Mouse (Mus musculus): ENCODE data around the gene Arhgef3.
"Not testable (repeated sequence)": the region's sequence is repeated elsewhere in the genome, so short reads cannot be mapped to it uniquely, and the experiment has no call there.

Arhgef3 gene

DNA sequence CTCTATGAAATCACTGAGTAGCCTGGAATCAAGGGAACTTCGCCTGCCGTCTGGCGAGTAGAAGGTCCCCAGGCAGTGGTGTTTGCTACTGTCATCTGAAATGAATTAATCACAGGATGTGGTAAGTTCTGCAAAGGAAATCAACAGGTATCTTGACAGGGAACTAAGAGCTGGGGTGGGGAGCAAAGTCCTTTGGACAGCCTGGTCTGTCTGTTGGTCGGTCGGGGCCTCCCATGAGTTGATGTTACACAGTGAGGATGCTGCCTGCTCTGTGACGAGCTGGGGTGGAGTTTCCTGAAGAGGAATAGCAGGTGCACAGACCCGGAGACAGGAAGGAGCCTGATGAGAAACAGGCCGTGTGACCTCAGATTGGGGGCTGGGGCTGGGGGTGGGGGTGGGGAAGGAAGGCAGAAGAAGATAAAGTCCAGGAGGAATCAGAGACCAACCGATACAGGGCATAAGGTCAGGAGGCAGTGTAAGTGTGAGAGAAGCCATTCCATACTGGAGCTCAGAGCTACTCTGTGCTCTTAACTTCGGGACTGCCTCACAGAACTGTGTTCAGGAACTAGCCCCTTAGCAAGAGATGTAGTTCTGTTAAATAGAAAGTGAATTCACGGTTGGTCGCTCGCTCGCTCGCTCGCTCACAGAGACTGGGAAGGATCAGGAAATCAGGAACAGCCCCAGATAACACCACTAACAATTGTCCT, 114.9 kb downstream of the Arhgef3 start:
- no peak for DNase-seq (ENCODE audit: extremely low spot score, low read depth, low spot score)

DNA sequence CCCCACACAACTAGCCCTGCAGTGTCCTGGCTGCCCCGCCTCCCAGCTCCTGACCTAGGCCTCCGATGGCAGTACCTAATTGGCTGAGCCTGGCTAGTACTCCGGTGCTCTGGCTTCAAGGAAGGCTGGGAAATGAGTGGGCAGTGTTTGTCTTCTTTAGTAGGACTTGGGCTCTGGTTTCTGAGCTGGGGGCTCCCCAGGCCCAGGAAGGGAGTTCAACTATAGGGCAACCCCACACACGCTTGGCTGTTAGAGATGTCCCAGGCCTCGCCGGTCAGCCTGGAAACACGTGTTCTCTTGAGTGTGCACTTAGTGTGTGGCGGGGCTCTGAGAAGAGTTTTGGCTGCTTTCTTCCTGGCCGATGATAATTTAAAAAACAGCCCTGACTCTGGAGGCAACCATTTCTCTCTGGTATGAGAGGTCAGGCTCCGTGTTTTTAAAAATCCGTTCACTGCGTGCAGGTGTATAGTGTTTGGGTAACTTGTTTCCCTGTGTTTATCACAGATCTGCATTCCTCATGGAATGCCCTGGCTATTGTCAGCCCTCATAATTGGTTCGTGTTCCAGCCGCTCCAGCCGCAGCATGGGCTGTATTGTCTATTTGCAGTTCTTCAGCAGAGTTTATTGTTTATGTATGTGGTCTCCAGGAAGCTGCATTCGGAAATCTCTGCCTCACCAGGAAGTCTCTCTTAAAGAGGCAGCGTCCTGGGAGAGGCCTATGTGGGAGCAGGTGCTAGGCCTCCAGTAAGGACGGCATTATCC, 115.7 kb downstream of the Arhgef3 start:
- no peak for DNase-seq (ENCODE audit: extremely low spot score, low read depth, low spot score)

DNA sequence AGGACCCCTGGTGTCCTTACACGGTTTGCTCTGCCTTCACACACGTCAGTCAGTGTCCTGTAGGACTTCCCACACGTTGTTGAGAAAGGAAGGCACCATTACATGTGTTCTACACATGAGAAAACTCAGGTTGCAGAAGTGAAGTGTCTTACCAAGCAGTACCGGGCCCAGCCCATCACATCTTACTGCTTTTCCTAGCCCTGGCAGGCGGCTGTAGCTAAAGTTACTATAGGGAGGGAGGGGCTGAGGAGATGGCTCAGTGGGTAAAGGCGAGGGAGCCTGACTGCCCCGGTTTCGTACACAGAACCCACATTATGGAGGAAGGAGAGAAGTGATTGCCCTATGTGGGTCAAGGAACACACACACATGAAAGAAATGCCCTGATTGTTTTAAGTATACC, 116.8 kb downstream of the Arhgef3 start:
- no peak for DNase-seq (ENCODE audit: extremely low spot score, low read depth, low spot score)

DNA sequence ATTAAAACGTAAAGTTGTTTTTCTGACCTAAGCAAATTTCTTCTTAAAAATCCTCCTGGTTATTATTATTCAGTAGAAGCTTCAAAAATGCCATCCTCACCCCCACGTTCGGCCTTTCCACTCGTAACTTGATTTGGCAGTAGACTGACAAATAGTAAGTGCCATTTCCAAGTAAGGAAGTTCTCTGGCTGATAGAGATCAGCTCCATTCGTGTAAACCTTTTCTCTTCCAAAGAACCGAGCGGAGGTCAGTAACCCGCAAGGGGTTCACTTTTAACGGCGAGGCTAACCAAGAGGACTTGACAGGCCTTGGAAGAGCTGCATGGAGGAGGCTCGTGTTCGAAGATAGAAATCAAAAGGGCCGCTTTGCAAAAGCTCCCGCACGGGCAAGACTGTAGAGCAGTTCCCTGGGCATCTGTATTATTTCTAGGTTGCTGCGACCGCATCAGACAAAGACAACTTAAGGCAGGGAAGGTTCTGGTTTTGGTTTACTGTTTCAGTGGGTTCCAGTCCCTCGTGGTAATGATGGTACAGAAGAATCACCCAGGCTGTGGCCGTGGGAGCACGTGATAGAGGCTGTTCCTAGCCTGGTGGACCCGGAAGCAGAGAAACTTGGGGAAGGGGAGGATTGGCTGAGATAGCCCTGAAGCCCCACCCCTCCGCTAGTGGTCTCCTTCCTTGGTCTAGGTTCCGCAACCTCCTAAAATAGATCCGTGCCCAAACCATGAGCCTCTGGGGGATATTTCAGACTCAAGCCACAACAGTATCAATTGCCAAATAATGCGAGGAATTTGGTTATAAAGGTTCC, 117.5 kb downstream of the Arhgef3 start:
- no peak for DNase-seq (ENCODE audit: extremely low spot score, low read depth, low spot score)

DNA sequence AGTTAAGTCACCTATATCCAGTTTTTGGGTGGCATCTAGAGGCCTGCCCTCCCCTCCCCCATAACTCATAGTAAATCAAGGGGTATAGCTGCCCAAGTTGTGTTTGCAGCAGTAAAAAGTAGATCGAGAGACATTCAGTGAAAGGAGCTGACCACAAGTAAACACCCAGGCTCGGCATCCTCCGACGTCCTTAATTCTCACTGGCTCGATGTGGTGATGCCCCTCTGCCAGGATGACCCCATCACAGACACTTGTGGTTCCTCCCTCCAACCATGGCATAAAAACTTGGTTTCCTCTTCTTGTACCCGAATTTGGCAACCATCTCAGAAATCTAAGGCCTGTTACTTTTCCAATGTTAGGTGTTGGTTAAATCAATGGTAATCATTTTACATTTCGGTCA, 118.4 kb downstream of the Arhgef3 start:
- DNase-seq (ENCODE audit: extremely low spot score, low read depth, low spot score) = no peak

DNA sequence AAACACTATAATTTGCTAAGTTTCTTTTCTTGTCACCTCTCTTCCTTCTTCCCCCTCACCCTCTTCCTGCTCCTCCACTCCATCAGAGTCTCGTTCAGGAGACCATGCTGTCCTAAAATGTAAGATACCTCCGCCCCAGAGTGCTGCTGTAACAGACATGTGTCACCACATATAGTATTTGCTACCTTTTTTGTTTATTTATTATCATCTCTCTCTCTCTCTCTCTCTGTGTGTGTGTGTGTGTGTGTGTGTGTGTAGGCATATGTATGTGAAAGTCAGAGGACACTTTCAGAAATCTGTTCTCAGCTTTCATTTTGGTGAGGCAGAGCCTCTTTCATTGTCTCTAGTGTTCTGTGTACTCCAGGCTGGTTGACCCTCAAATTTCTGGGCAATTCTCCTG, 119.0 kb downstream of the Arhgef3 start:
- DNase-seq (ENCODE audit: extremely low spot score, low read depth, low spot score) = no peak

DNA sequence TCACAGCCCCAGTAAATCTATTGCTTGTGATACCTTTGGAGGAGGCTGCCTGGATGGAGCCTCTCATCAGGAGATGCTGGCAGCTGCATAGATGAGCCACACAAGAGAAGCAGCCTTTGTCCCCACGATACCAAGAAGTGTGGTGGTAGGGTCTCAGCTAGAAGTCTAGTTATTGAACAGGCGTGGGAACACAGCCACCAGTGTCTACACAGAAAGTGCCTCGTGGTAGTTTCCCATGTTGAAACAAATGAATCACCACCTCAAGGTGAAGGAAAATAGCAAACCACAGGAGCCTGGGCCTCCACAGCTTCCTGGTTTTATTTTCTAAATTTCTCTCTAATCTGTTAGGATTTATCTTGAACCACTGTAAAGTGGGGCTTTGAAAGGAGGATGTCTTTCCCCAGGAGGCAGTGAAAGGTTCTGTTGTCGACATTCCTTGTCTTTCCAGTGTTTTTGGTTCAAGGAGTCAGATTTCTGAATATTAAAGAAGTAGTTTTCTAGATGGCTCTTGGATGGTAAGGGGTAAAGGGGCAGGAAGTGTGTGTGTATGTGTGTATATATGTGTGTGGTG, 119.7 kb downstream of the Arhgef3 start:
- no peak for DNase-seq (ENCODE audit: extremely low spot score, low read depth, low spot score)

DNA sequence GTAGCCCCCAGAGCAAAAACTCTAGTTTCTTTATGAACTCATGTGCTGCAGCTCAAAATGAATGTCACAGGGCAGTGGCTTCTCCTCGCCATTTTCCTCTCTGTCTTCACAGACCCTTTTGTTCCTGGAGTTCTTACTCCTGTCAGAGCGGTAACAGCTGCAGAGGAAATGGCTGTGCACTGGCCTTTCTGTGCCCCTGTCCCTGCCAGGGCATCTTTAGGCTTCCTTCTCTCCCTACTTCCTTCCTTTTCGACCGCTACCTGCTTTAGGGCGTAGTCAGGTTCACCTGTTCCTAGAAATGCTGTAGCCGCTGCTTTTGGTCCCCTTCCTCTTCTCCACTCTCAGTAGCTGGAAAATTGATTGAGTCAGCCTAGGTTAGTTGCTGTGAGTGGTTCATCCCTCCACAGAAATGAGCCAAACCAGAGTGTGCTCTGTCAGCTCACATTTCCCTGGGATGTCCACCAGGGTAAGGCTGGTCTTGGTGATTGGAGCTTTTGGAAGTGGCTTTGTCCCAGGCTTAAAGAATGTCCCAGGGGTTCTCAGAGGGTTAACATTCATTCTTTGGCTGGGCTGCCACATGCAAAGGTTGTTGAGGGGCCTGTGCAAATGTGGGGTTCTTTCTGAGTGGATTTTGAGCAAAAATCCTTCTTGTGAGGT, 121.3 kb downstream of the Arhgef3 start:
- no peak for DNase-seq (ENCODE audit: extremely low spot score, low read depth, low spot score)

DNA sequence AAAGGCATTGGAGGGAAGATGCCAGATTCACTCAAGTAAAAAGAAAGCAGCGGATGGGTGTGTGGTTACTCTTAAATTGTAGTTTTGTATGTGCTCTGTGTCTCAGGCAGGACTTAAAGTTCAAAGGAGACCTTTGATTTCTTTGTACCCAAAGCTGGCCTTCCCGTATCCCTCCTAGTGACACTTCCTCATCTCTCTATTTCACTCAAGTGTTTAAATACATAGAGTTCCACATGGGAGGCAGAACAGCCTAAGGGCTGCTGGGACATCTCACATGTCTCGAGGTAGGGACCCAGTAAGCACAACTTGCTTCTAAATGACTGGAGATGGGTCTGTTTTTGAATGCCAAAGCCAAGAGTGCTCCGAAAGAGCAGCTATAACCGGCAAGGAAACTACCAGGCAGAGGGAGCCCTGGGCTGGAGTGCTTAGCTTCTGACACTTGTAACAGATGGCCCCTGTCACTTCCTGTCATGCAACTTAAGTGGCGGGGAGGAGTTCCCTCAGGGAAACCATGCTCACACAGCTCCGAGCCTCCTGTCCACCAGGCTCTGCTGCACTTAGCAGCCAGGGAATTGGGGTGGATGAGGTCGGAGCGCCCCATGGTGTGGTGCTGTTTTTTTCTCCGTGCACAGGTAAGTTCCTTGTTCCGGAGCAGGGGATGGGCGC, 123.0 kb downstream of the Arhgef3 start:
- DNase-seq (ENCODE audit: extremely low spot score, low read depth, low spot score) = no peak

DNA sequence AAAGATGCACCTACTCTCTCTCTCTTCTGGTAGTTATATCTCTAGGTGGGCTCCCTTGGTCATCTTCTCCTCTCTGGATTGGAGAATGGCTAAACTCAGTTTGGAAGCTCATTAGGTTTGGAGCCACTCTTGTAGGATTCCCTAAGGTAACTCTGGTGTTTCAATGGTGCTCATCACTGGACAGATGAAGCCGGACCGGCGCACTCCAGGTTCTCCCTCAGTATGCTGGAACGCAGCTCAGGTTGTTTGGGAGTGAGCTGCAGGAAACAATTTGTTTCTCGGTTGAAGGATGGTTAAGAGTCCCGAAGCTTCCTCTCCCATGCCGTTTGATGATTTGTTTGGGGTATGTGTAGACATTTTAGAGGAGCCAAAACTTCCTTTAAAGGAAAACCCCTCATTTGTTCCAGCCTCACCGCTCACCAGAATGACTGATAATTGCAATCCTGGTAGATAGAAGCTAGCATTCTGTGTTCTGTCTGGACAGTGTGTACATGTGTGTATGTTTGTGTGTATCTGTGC, 124.0 kb downstream of the Arhgef3 start:
- no peak for DNase-seq (ENCODE audit: extremely low spot score, low read depth, low spot score)

DNA sequence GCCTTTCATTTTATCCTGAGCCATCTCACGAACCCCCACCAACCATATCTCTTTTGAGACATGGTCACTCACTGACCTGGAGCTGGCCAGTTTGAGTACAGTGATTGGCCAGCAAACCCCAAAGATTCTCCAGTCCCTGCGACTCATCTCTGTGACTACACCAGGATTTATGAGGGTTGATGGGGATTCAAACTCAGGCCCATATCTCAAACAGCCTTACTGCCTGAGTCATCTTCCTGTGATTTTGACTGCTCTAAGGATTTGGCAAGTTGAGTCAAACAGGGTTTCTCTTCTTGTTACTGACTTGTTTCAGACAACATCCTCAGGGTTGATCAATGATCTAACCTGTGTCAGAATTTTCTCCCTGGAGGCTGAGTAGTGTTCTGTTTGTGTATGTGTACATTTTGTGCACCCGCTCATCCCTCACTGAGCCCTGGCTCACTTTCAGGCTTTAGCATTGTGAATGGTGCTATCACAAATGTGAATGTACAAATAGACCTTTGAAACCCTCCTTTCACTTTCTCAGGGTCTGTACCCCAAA, 124.9 kb downstream of the Arhgef3 start:
- DNase-seq (ENCODE audit: extremely low spot score, low read depth, low spot score) = no peak

DNA sequence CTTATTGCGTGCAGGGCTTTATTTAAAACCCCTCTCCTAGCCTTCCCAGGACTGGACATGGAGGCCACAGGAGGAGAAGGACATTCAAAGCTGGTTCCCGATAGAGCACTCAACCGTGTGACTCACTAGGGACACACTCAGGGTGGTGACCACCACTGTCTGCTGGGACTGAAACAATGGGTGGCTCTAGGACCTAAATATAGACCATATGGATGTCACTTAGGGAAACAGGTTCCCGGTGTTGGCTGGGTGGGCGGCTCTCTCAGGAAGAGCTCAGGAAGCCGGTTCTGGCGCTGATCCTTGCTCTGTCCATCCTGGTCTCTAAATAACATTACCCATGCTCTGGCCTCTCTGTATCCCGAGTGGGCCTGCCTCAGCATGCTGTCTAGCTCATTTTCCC, 127.6 kb downstream of the Arhgef3 start:
- no peak for DNase-seq (ENCODE audit: extremely low spot score, low read depth, low spot score)

DNA sequence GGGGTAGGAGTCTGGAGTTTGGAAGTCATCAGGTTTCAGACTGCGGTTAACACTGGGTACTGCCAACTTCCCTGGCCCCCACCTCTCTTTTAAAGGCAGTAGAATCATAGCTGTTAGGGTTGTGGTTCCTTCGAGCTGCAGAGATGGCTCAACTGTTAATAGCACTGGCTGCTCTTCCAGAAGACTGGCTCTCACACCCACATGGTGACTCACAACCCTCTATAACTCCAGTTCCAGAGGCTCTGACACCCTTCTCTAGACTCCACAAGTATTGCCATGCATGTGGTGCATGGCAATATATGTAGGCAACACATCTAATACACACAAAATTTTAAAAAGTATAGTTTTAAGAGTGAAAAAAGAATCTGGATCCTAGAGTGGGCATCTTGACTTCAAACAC, 128.1 kb downstream of the Arhgef3 start:
- no peak for DNase-seq (ENCODE audit: extremely low spot score, low read depth, low spot score)

DNA sequence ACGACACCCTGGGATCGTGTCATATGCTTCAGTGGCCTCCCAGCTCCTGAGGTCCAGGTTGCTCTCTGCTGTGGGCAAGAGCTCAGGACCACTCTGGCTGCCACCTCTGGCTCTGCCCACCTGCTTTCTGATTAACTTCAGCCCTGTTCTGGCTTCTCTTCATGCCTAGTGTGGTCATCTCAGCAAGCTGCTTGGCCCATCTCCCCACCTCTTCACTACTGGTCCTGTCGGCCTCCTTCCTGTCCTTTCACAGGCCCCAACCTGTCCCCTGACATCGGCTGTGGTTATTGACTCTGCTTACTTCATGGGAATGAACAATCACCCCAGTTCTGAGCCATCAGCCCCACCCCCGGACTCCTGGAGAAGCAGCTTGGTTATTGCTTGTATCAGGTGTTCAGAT, 128.9 kb downstream of the Arhgef3 start:
- no peak for DNase-seq (ENCODE audit: extremely low spot score, low read depth, low spot score)

DNA sequence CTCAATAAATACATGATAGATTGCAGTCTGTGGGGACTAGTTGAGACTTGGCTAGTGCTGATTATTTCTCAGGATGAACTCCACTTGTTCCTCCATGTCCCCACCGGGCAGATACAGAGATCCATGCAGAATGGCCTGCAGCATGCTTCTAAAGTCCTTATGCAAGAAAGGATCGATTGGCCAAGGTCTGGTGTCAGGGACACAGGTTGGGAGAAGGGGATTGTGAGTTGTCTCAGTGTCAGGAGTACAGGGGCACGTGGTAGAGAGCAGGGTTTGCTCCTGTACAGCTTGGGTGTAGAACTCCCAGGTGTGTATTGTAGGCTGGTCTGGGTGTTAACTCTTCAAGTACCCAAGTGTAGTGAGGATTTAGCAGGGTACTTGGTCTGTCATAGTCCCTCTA, 130.2 kb downstream of the Arhgef3 start:
- no peak for DNase-seq (ENCODE audit: extremely low spot score, low read depth, low spot score)

DNA sequence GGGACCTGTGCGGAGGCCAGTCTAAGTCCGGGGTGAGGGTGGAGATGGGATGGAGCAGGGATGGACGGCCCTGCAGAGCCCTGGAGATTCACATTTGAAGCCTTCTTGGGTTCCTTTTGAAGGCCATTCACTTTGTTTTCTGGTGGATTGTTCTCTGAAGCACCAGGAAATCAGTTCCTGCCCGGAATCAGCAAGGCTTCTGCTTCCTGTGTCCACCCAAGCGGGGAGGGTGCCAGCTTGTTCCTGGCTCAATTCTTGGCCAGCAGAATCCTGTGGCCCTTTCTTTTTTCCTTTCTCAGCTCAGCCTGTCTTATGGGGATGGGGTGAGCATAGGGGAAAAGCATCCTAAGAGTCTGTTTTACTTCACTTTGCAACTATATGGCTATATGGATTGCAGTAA, 131.7 kb downstream of the Arhgef3 start:
- DNase-seq (ENCODE audit: extremely low spot score, low read depth, low spot score) = no peak

DNA sequence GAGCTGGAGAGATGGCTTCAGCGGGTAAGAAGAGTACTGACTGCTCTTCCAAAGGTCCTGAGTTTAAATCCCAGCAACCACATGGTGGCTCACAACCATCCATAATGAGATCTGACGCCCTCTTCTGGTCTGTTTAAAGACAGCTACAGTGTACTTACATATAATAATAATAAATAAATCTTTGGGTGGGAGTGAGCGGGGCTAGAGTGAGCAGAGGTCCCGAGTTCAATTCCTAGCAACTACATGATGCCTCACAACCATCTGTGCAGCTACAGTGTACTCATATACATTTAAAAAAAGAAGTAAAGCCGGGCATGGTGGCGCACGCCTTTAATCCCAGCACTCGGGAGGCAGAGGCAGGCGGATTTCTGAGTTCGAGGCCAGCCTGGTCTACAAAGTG, 132.2 kb downstream of the Arhgef3 start:
- not testable (repeated sequence) for DNase-seq (ENCODE audit: extremely low spot score, low read depth, low spot score)

DNA sequence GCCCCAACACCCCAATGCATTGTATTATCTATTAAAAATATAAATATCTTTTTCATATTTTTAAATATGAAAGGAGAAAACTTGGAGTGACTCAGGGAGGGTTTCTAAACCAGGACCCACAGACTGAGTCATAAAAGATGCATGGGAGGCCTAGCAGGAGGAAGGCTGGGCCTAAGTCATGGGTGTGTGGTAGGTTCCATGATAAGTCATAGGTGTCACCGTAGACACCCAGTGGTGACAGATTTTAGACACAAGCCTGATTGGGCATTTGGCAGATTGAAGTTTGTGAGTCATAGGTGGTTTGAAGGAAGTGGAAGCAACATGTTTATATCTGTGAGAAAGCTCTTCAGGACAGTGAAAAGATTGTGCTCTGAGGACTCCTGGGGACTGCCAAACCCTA, 134.4 kb downstream of the Arhgef3 start:
- no peak for DNase-seq (ENCODE audit: extremely low spot score, low read depth, low spot score)

DNA sequence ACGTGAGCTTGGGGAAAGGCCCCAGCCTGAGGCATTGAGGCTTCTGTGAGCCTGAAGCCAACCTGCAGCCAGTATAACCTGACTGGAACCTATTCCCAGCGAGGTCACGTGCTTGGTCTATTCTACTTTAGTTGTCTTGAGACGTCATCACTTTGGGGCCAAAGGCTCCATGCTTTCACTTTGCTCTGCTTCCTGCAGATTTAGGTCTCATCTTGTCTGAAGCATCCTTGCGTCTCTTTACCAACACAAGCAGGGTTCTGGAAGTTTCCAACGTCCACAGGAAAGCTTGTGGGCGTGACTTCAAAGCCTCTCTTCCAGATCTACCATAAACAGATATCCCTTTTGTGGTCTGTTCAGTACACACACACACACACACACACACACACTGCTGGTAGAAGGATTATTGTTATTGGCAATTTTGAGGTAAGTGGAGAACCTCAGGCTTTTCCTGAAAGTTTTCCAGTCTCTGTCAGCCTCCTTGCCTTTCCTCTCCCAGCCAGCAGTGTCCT, 135.6 kb downstream of the Arhgef3 start:
- no peak for DNase-seq (ENCODE audit: extremely low spot score, low read depth, low spot score)

DNA sequence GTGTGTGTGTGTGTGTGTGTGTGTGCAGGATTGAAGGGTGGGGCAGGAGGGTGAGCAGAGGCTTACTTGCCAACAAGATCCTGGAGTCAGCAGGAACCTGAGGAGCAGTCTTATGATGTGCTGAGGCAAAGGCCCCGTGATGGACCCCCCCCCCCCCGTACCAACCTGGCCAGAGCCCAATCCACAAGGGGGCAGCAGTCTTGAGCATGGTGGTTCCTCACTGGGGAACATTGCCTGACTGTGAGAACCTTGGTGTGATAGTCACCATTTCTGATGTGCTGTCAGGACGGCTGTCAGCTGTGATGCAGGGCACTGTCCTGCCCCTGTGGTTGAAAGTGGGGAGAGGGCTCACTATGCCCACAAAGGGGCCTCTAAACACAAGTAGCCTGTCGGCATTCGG, 138.7 kb downstream of the Arhgef3 start:
- no peak for DNase-seq (ENCODE audit: extremely low spot score, low read depth, low spot score)
